Mouse (Mus musculus) embryonic facial prominence, embryonic 10.5 days (tissue): ENCODE measurements around the gene Meis1. TPM values are rescaled to one million over a fixed set of nuclear protein-coding genes. Genes with fewer than 3 reads are reported as not detected.

ENCODE experiments used
- DNase-seq: peaks from one replicate; pipeline ENCODE4 v3.0.0-alpha.2; 2017; ENCODE audit warnings: low spot score
- H3K27ac ChIP-seq: fragments of 300-500 bp; sonication (generic); replicated peaks from 2 replicates; pipeline ENCODE4 v1.5.1; 2016; ENCODE audit warnings: mild to moderate bottlenecking
- H3K27me3 ChIP-seq: fragments of 300-500 bp; sonication (generic); replicated peaks from 2 replicates; pipeline ENCODE4 v1.6.1; 2016; ENCODE audit warnings: low read depth, mild to moderate bottlenecking; ENCODE audit not compliant: poor library complexity, severe bottlenecking
- H3K36me3 ChIP-seq: fragments of 300-500 bp; sonication (generic); replicated peaks from 2 replicates; pipeline ENCODE4 v1.6.1; 2016; ENCODE audit warnings: mild to moderate bottlenecking, moderate library complexity
- H3K4me1 ChIP-seq: fragments of 300-500 bp; sonication (generic); 2 replicates; pipeline ENCODE4 v1.6.1; 2016
- H3K4me3 ChIP-seq: fragments of 300-500 bp; sonication (generic); 2 replicates; pipeline ENCODE4 v1.5.1; 2016; ENCODE audit warnings: mild to moderate bottlenecking, moderate library complexity
- H3K9me3 ChIP-seq: fragments of 300-500 bp; sonication (generic); 2 replicates; pipeline ENCODE4 v1.6.1; 2016; ENCODE audit warnings: mild to moderate bottlenecking
- WGBS: fragments of 180-500 bp; shearing (Covaris S2); methylation state at CpG from one replicate; pipeline ENCODE4 v1.1.7; 2016; 5-methylcytosine and 5-hydroxymethylcytosine counted together
- polyA plus RNA-seq: library from polyadenylated mRNA; unstranded; fragments of >200 nt; fragmentation: Nextera tagmentation; extraction: Ambion mirVana; gene quantifications from 2 replicates; pipeline ENCODE4 v1.2.1, GENCODE M21; 2016

Meis1 gene
- polyA plus RNA-seq, 1 experiment from 2014 or later, result 73.3 TPM

DNA sequence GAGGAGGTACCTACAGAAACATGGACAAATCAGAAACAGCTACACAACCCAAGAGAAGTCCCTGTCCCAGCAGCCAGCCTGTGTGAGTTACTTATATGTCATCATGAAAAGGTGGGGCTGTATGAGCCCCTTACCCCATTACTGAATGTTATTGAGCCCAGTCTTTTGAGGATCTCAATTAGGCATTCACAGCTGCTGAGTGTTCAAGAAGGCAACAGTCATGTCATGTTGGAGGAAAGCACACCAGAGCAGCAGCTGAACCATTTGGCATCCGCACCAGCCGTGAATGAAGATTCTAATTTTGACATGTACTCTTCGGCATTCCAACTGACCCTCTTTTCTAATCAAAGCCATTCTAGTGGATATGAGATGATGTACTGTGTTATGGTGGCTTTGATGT, 172.9 kb downstream of the Meis1 start:
- 91% methylated on average over 3 of the region's 3 CpGs for WGBS
- no peak for DNase-seq
- Histone ChIP-seq H3K27ac (no peak overlapping the region), H3K4me1 (no peaks in the 10 kb centered on the region), H3K27me3 (no peaks in the 10 kb centered on the region), H3K9me3 (no peaks in the 10 kb centered on the region), H3K36me3 (no peaks in the 10 kb centered on the region), H3K4me3 (no peak overlapping the region)

DNA sequence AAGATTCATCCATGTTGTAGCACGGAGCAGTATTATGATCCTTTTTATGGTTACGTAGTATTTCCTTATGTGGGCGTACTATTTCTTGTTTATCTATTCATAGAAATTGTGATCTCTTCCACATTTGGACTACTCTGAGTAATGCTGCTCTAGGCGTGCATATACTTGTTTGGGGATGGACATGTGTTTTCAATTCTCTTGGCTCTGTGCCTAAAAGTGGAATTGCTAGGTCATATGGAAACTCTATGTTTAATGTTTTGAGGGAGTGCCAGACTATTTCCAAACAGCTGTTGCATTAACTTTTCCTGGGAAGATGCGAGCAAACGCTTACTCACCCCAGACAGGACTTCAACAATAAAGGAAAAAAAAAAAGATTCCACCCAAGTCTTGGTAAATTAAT, 173.3 kb downstream of the Meis1 start:
- no peaks in the 10 kb centered on the region for H3K4me1 ChIP-seq
- H3K4me3 ChIP-seq, result no peak overlapping the region
- H3K9me3 ChIP-seq, result no peaks in the 10 kb centered on the region
- no peak overlapping the region for H3K27ac ChIP-seq
- no peak for DNase-seq
- H3K36me3 ChIP-seq, result no peaks in the 10 kb centered on the region
- 82% methylated on average over 6 of the region's 6 CpGs for WGBS
- H3K27me3 ChIP-seq, result no peaks in the 10 kb centered on the region

- no peak for DNase-seq
These were observed 188.7 kb downstream of the Meis1 start for GRCm38 (mm10) chr11:18830087-18830486.

More at GRCm38 (mm10) chr11:18830087-18830486, 188.7 kb downstream of the Meis1 start:
- no peak overlapping the region for H3K27ac ChIP-seq
- no peaks in the 10 kb centered on the region for H3K4me1 ChIP-seq
- H3K9me3 ChIP-seq, result no peaks in the 10 kb centered on the region
- no peak overlapping the region for H3K4me3 ChIP-seq
- H3K36me3 ChIP-seq, result no peaks in the 10 kb centered on the region
- no peaks in the 10 kb centered on the region for H3K27me3 ChIP-seq
